Mouse (Mus musculus): ENCODE data around the gene Olfr1441. TPM values are rescaled to one million over a fixed set of nuclear protein-coding genes. Genes with fewer than 3 reads are reported as not detected.

Olfr1441 gene
- polyA plus RNA-seq (2012; rRNA removed) = not detected in 2 replicates

DNA sequence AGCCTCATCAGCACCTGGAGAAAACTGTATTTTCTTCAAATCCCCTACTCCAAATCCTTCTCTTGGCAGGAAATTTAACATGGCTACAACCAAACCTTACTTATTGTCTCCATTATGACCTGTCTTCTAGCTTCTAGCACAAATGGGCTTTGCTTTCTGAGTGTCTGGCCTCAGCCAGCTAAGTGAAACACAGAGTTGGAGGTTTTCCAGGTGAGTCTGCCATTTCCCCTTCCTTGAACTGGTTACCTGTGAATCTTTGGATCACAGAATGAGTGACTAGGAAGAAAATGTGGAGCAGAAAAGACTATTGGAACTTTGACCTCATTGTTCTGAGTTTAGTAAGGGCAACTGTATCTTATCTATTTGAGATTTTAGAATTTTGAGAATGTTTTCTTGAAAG lies at the start of gene Olfr1441:
Olfr1441 (plus strand) TSS at position 73 of the 400 bp plus-strand sequence.
- Histone ChIP-seq H3K4me3 (ENCODE audit: low read depth, low read length) (no peak within 1 kb of the TSS), H3K27ac (ENCODE audit: insufficient read depth, low read depth, low read length) (no peak within 1 kb of the TSS), H3K27me3 (ENCODE audit: control insufficient read depth, insufficient read depth, low read length) (no peaks in the 10 kb centered on the region), H3K4me1 (ENCODE audit: control insufficient read depth, insufficient read depth, insufficient read length, low read length) (no peaks in the 10 kb centered on the region), H3K36me3 (ENCODE audit: control insufficient read depth, insufficient read depth, low read length) (no peaks in the 10 kb centered on the region)
- no peak for TF ChIP-seq CTCF (IDR thresholded peaks at IDR 0.05; ENCODE audit: extremely low read depth, insufficient read length, insufficient replicate concordance, low read depth, low read length)
- no peak for TF ChIP-seq POLR2A (IDR thresholded peaks at IDR 0.05; ENCODE audit: low read depth, low read length)

DNA sequence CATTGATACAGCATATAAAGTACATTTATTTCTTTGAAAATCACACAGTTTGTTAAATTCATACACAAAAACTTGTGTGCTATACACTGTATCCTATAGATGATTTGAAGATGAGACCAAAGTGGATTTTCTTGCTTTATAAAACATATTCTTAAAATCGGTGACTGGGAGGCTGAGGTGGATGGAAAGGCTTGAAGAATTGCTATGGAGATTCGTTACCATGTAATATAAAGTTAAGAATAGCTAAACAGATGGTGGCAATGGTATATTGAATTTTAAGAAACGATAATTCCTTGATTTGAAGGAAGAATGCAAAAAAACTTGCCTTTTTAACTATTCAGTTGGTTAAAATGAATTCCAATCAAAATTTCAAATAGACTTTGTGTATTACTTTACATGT lies 44.2 kb upstream of the Olfr1441 start:
- 69% methylated on average over 3 of the region's 3 CpGs for WGBS
- Histone ChIP-seq H3K36me3 (ENCODE audit: control insufficient read depth, insufficient read depth, low read length) (no peaks in the 10 kb centered on the region), H3K27me3 (ENCODE audit: control insufficient read depth, insufficient read depth, low read length) (no peaks in the 10 kb centered on the region), H3K27ac (ENCODE audit: insufficient read depth, low read depth, low read length) (no peak overlapping the region), H3K4me1 (ENCODE audit: control insufficient read depth, insufficient read depth, insufficient read length, low read length) (no peaks in the 10 kb centered on the region), H3K4me3 (ENCODE audit: low read depth, low read length) (no peak overlapping the region)
- TF ChIP-seq CTCF (IDR thresholded peaks at IDR 0.05; ENCODE audit: extremely low read depth, insufficient read length, insufficient replicate concordance, low read depth, low read length) (no peak), POLR2A (IDR thresholded peaks at IDR 0.05; ENCODE audit: low read depth, low read length) (no peak)

DNA sequence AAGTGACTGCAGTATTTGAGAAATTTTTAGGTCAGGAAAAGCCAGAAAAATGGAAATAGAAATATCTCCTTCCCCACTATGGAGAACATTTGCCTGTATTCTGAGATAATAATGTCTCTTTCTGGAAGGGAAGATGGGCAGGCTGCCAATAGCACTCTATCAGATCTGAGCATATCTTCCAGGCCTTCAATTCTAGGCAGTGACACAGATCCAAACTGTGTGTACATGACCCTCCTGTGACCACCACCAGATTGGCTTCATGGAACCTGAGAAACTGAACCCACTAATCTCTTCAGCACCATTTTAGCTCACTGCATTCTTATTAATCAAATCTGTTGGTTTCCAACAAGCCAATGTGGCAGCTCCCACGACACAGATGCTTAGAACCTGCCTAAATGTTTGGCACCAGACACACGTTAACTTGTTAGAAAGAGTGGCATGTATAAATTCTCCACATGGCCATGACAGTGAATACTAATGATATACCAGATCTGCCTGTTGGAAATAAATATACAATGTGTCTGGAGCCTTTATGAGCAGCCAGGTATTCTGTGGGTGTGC lies 42.7 kb upstream of the Olfr1441 start:
- H3K27ac ChIP-seq (ENCODE audit: insufficient read depth, low read depth, low read length) = no peak overlapping the region
- H3K4me1 ChIP-seq (ENCODE audit: control insufficient read depth, insufficient read depth, insufficient read length, low read length) = no peaks in the 10 kb centered on the region
- H3K4me3 ChIP-seq (ENCODE audit: low read depth, low read length) = no peak overlapping the region
- TF ChIP-seq CTCF (IDR thresholded peaks at IDR 0.05; ENCODE audit: extremely low read depth, insufficient read length, insufficient replicate concordance, low read depth, low read length) (no peak), POLR2A (IDR thresholded peaks at IDR 0.05; ENCODE audit: low read depth, low read length) (no peak)
- 62% methylated on average over 2 of the region's 2 CpGs for WGBS
- H3K36me3 ChIP-seq (ENCODE audit: control insufficient read depth, insufficient read depth, low read length) = no peaks in the 10 kb centered on the region
- H3K27me3 ChIP-seq (ENCODE audit: control insufficient read depth, insufficient read depth, low read length) = no peaks in the 10 kb centered on the region

DNA sequence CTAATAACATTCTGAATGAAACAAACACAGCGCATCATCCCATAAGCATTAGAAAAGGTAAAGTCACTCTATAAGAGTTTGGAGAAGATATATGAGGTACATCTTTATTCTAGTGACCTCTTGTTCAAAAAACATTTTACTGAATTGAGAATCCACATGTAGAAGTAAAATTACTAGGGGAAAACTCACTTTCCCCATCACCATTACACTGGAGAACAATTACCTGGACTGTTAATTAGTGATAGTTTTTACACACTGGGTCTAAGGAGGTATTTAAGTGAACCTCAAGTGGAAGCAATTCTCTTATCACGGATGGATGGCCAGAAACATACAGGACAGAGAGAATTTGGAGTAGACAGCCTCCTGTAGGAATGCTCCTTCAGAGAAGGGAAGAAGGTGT lies 30.3 kb upstream of the Olfr1441 start, which contains the start of gene Olfr1440:
Olfr1440 (plus strand) TSS at position 301 of the 400 bp plus-strand sequence.
- no peak for TF ChIP-seq POLR2A (IDR thresholded peaks at IDR 0.05; ENCODE audit: low read depth, low read length)
- no peak for TF ChIP-seq CTCF (IDR thresholded peaks at IDR 0.05; ENCODE audit: extremely low read depth, insufficient read length, insufficient replicate concordance, low read depth, low read length)
- H3K27me3 ChIP-seq (ENCODE audit: control insufficient read depth, insufficient read depth, low read length) = no peaks in the 10 kb centered on the region
- 78% methylated on average over 2 of the region's 2 CpGs for WGBS

DNA sequence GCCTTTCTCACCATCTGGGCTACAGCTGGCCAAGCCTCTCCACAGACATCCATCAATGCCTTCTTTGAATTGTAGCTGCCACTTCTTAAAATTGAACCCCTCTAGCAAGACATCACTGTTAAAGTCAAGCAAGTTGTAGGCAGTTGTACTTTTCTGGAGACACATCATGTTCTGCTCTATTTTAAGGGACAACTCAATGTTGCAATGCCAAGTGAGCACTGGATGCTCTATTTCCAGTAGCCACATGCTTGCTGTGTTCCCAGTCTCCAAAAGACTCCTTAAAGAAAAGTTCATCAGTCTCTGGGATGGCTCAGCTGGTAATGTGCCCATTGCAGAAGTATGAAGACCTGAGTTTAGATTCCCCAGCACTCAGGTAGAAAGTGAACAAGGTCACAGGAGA lies 3.5 kb upstream of the Olfr1441 start:
- Histone ChIP-seq H3K27me3 (ENCODE audit: control insufficient read depth, insufficient read depth, low read length) (no peaks in the 10 kb centered on the region; the same call in 1 of the 2 replicates), H3K4me1 (ENCODE audit: control insufficient read depth, insufficient read depth, insufficient read length, low read length) (no peaks in the 10 kb centered on the region), H3K4me3 (ENCODE audit: low read depth, low read length) (no peak overlapping the region), H3K27ac (ENCODE audit: insufficient read depth, low read depth, low read length) (no peak overlapping the region), H3K36me3 (ENCODE audit: control insufficient read depth, insufficient read depth, low read length) (no peaks in the 10 kb centered on the region)
- TF ChIP-seq POLR2A (IDR thresholded peaks at IDR 0.05; ENCODE audit: low read depth, low read length) (no peak), CTCF (IDR thresholded peaks at IDR 0.05; ENCODE audit: extremely low read depth, insufficient read length, insufficient replicate concordance, low read depth, low read length) (no peak)

More for the DNA sequence above, 30.3 kb upstream of the Olfr1441 start, which contains the start of gene Olfr1440:
- Histone ChIP-seq H3K4me3 (ENCODE audit: low read depth, low read length) (no peak within 1 kb of the TSS), H3K4me1 (ENCODE audit: control insufficient read depth, insufficient read depth, insufficient read length, low read length) (no peaks in the 10 kb centered on the region), H3K27ac (ENCODE audit: insufficient read depth, low read depth, low read length) (no peak within 1 kb of the TSS), H3K36me3 (ENCODE audit: control insufficient read depth, insufficient read depth, low read length) (no peaks in the 10 kb centered on the region)

DNA sequence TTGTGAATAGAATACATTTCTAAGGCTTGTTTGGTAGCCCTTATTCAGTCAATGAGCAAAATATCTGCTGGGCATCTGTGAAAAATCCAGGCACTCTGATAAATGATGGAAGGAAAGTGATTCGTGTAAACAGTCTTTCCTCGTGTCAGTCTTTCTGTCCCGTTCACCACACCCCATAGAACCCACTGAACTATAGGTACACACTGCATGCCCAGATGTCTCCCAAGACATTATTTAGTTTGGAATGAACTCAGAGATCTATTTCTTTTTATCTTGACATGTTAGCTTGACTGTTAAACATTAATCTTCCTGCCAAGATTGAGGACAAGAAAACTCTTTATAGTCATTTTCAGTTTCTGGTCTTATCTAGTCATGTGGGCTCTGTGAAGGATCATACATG lies 1.1 kb downstream of the Olfr1441 start:
- no peaks in the 10 kb centered on the region for H3K4me1 ChIP-seq (ENCODE audit: control insufficient read depth, insufficient read depth, insufficient read length, low read length)
- no peaks in the 10 kb centered on the region for H3K27me3 ChIP-seq (ENCODE audit: control insufficient read depth, insufficient read depth, low read length)
- H3K36me3 ChIP-seq (ENCODE audit: control insufficient read depth, insufficient read depth, low read length) = no peaks in the 10 kb centered on the region
- no peak overlapping the region for H3K4me3 ChIP-seq (ENCODE audit: low read depth, low read length)
- no peak for TF ChIP-seq CTCF (IDR thresholded peaks at IDR 0.05; ENCODE audit: extremely low read depth, insufficient read length, insufficient replicate concordance, low read depth, low read length)
- TF ChIP-seq POLR2A (IDR thresholded peaks at IDR 0.05; ENCODE audit: low read depth, low read length) = no peak
- no peak overlapping the region for H3K27ac ChIP-seq (ENCODE audit: insufficient read depth, low read depth, low read length)
- 23% methylated on average over 3 of the region's 3 CpGs for WGBS

DNA sequence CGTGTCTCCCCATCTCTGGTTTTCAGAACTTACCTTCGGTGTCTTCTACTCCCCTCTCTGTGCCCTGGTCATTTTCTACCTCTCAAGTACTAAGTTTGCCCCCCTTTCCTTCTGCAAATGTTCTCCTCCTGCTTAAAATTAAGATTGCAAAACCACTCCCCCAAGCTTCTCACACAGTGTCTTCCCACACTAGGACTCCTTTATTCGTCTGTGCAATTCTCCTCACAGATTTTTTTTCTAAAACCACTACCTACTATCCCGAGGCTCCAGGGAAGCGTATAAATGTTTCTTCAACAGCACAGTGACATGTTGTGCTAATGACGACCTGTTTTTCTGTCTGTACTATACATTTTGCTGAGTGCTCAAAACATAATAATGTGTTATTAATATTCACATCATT lies 3.3 kb downstream of the Olfr1441 start:
- 80% methylated on average over 6 of the region's 6 CpGs for whole genome bisulfite sequencing
- Histone ChIP-seq H3K36me3 (ENCODE audit: control insufficient read depth, insufficient read depth, low read length) (no peaks in the 10 kb centered on the region), H3K4me3 (ENCODE audit: low read depth, low read length) (no peak overlapping the region), H3K27me3 (ENCODE audit: control insufficient read depth, insufficient read depth, low read length) (no peaks in the 10 kb centered on the region), H3K4me1 (ENCODE audit: control insufficient read depth, insufficient read depth, insufficient read length, low read length) (no peaks in the 10 kb centered on the region), H3K27ac (ENCODE audit: insufficient read depth, low read depth, low read length) (no peak overlapping the region)
- no peak for TF ChIP-seq CTCF (IDR thresholded peaks at IDR 0.05; ENCODE audit: extremely low read depth, insufficient read length, insufficient replicate concordance, low read depth, low read length)
- no peak for TF ChIP-seq POLR2A (IDR thresholded peaks at IDR 0.05; ENCODE audit: low read depth, low read length)

Data from small intestine, adult 2 months (tissue).